Mouse (Mus musculus) 3T3-L1 (cell line): ENCODE measurements at regions not wholly inside any gene's neighbourhood (a gene's known extent, or its start where the extent isn't known, plus 50 kb on each side); places are given as distances from the start of the nearest gene placed in this dataset.
"Not testable (repeated sequence)": the region's sequence is repeated elsewhere in the genome, so short reads cannot be mapped to it uniquely, and the experiment has no call there.

Source experiments
- DNase-seq: peaks from one replicate; pipeline ENCODE4 v3.0.0-alpha.2; 2015; ENCODE audit warnings: low read depth, low spot score

DNA sequence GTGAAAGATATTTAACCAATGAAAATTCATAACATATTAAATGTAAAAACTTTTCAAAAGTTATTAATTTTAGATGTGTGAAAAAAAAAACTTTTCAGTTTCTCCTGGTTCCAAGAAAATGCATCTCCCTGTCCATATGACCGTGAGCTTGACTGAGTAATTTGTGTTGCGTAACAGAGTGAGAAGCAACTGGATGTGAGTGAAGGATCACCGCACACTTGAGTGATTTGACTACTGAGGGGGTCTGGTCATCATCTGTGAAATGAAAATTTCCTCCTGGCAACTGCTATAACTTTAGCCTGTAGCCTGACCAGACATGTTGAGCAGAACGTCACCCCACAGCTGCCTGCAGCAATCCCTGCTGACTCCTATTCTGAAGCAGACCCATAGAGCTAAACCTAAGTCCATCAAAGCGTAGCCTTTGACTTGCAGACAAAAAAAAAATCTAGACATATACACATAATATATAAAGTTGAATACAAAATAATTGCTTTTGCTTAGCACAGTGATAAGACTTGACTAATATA is 461.2 kb downstream of the Brinp3 start:
- DNase-seq, result peak; percentile 2

DNA sequence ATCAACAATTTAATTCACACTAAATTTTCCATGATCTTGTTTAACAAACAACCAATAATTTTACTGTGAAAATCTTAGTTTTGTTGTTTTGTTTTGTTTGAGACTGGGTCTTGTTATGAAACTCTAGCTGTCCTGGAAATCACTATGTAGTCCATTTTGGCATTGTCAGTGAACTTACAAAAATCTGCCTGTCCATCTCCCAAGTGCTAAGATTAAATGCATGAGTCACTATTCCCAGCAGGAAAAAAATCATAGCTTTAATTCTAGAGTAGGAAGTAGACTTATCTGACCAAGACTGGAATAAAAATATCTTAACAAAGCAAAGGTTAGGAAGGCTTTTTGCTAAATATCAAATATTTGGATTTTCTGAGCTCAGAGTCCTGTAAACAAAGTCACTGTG is 461.8 kb downstream of the Brinp3 start:
- peak; percentile 54 for DNase-seq

DNA sequence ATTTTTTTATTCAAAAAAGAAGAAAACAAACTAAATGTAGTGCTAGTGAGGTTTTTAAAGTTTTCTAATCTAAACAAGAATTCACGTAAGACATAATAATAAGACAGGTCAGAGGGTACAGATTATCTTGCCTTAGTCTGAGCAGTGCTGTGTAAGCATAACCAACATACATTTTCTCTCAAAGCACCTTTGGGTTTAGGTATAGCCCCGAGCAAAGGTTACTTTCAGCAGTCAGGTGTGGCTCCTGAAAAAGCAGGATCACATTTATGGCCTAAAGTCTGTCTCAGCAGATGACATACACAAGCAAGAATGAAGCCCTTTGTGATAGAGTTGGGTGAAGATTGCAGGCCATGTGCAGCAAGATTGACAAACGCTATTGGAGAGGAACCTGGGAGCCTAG is 465.9 kb downstream of the Brinp3 start:
- DNase-seq, result no peak

DNA sequence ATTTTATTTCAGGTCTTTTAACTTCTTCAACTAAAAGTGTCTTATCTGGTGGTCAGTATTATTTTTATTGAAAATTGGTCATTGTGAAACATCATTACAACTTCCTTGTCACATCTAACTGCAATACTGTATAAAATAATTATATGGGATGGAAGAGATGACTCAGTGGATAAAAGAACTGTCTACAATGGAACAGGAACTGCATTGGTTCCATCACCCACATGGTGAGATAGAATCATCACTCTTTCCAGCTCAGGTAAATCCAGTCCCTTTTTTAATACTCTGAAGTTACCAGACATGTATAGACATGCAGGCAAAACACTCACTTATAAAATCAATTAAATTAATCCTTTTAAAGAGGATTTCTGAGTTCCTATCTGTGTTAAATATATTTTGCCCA is 473.0 kb downstream of the Brinp3 start:
- DNase-seq, result no peak

DNA sequence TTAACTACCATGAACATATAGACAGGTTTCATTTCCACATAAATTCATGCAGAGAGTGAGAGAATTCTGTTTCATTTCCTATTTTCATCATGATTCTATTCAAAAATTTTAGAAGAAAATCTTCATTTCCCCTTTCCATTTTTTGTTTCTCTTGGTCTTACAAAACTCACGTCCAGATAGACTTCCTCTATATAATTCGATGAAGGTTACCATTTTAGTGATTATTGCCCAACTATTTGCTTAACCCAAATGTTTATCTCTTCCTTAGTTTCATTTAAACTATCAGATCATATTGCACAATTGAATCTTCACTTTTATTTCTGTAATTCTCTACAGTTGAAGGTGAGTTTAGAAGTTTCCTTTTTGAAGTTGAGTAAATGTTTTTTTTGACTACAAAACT is 473.4 kb downstream of the Brinp3 start:
- no peak for DNase-seq

DNA sequence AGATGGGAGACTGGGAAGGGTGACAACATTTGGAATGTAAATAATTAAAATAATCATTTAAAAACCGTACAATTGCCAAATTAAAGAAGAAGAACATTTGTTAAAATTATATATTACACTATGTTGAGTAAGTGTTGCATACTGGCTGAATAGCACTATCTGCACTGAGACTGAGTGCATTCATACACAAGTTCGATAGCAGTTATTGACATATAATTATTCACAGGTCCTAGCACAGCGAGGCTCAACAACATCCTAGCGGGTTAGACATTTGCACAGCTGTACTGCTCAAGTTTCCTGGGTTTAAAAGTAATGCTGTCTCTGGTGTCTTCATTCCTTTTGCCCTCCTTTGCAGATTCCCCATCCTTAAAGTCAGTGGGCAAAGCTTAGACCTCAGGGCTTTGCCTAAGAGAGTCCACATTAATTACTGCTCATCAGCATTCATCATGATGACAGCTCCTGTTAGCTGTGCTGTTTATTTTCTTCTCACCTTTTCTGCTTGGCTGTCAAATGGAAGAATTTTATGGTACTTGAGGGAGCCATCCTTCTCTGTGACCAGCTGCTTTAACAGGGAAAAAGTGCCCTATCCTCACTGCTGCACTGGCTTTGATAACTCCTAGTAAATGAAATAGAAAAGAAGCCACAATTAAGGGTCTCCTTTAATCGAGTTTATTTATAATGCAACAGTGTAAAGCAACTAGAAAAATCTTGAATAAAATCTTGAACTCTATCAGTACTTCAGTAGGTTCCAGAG is 489.1 kb downstream of the Brinp3 start:
- DNase-seq, result no peak

DNA sequence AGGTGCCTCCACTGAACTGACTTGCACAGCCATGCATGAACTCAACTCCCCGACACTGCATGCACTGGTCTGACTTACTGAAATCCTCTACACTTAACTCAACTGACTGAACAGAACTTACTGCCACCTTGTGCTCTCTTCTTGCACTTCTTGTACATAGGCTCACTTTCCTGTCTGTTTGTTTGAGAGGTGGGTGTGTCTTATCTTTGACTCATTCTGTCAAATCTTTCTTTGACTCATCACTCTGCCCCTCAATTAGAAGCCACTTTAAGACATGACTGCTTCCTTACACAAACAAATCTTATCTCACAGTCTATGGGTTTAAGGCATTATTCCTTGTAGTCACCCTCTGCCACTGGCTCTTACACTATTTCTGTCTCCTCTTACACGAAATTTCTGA is 505.5 kb downstream of the Brinp3 start:
- peak; percentile 38 for DNase-seq

DNA sequence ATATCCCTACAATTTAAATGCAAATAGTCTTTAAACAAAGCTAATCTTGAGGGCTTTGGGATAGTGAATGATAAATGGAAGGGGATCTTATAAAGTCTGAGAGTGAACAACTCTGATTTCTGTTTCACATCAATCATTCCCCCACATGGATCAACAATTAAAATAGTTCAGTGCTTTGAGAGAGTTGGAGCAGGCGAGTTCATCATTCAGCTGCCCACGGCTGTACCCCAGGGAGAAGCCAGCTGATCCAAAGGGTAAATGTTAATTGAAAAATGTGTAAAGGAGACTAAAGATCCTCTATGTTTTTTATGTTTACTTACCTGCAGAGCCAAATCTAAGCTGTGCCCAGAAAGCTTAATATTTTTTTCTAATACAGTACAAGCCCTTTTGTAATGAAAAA is 553.2 kb downstream of the Brinp3 start:
- DNase-seq, result no peak

DNA sequence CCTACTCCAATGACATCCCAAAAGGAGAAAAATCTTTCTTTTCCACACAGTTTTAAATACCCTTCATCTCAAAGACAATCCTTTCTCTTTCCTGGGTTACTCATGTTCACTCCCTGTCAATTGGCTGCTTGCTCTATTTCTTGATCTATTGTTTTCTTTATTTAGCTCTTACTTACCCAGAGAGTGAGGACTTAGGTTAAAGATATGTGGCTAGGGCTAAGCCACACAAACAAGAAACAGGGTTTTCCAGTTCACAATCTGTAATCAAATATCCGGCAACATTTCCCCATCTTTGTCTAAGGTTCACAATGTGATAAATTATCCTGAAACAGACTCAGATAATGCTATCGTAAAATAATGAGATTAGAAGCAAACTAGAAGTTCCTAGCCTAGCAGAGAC is 563.9 kb downstream of the Brinp3 start:
- DNase-seq, result no peak

DNA sequence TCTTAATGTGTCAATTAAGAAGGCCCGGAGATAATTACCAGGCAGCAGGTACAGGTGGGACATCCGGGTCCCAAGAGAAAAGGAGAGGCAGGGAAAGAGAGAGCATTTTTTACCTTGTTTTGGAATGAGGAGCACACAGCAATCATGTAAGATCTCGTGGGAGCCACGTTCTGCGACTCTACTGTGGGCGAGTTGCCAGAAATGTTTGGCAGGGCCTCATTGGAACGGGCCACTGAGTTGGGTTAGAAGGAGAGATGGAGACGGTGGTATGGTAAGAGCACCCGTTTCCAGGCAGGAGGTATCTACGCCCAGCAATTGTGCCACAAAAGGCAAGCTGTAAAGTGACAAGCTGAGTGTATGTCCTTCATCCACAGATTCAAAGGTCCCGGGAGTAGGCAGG is 579.6 kb downstream of the Brinp3 start:
- DNase-seq, result no peak

DNA sequence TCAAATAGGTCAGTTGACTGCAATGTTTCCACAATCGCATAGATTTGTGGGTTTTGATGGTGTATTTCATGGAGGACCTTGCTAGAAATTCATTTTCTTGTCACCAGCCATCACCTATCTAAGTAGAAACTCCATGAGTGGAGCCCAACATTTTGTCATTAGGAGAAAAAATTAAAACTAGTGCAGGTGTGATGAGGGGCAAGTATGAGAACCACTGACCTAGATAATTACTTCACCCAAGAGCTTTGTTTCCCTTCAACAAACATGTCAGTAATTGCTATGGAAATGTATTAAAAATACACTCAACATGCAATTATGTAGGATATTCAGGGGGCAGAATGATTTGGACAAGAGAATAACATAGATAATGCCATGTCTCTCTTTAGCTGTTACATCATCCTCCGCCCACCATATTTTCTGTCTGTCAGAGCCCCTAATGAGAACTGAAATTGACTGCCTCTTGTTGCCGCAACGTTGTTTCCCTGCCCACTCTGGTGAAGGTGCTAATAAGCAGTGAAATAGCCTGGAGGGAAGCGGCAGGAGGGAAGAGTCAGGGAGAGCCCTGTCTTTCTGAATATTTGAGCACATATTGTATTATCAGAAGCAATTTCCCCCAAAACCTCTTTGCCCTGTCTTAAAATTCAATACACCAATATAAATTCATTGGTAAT is 589.7 kb downstream of the Brinp3 start:
- DNase-seq, result no peak

DNA sequence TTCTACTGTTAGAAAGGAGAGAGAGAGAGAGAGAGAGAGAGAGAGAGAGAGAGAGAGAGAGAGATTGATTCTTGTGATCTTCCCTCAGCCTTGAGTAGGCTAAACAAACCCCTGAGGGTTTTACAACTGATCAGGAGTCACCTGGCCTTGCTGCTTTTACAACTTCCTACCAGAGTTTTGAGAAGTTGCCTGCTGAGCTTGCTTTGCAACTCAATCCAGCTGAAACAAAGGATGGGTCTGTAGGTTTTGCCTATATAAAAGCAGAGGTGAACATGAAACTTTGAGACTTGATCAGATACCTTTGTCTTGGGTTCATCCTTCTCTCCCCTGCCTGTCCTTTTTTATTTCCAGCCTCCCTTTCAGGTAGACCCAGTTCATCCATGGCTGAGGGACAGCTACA is 631.0 kb downstream of the Brinp3 start:
- DNase-seq, result no peak

DNA sequence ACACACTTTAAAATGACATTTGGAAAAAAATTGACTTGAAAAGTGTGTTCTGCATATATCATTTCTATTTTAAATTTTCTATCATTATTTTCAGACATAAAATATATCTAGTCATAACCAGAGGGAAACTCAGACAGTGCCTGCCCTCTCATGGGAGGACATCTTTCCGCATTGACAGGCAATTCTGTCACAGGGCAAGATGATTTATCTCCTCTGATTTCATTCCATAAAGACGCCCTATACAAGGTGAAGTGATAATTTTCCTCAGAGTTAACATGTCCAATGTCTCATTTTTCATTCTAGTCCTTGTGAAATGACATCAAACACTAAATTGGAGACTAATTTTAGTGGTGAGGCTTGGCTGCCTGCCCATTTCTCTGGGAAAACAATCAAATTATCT is 643.6 kb downstream of the Brinp3 start:
- no peak for DNase-seq

DNA sequence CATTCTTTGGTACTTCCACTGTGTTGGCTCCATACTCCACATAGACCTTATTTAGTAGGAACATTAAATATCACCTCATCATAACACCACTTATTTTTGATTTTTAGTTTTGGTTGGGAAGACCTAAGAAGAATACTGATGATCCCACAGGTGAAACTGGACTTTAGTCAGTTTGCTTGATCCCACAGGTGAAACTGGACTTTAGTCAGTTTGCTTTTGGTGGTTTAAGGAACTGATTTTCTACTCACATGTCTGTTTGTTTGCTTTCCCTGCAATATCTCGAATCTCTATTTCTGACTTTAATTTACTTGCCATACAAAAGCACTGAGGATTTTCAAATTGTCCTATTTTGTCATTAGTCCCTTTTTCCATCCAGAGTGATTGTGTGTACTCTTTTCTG is 680.8 kb downstream of the Brinp3 start:
- DNase-seq, result no peak

DNA sequence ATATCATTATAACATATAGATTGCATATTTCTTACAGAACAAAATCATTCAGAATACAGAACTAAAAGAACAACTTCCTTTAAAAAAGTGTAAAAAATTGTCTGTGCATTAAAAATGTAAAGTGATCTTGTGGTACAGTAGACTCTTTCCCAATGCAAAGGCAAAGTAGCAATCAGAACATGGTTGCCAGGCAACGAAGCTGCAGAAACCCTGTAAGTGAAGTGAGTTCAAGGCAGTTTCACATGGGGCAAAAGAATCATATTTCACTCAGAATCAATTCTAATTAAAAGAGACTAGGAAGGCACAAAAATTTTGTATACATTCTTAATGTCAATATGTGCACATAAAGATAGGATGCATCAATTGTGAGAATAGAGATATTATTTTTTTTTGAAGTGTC is 692.2 kb downstream of the Brinp3 start:
- DNase-seq, result no peak

DNA sequence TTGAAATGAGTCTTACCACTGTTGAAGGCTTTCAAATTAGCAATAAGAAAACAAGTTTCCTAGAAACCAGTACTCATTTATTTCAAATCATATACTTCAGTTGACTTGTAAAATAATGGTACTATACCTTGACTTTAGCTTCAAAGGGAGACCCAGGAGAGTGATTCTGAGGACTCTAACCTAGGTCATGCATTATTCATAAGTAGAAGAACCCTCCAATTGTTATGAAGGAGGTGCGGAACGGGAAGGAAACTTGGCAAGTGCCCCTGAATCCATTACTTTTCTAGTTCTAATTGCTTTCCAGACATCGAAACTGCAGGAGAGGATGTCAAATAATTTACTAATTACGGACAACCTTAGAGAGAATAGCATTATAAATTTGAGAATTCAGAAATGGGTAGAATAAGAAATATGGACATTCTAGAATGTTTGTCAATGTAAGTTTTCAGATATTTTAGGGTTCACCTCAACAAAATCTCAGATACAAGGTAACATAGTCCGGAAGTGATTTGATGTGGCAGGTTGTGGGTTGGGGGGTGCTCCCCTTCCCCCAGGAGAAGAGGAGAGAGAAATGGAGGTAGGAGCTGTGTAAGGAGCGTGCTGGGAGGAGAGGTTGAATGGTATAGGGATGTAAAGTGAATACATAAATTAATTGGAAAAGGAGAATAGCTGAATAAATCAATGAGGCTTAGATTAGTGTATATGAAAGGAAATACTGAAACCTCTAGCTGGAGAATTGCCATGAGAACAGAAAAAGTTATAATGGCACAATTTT is 692.9 kb downstream of the Brinp3 start:
- DNase-seq, result no peak

DNA sequence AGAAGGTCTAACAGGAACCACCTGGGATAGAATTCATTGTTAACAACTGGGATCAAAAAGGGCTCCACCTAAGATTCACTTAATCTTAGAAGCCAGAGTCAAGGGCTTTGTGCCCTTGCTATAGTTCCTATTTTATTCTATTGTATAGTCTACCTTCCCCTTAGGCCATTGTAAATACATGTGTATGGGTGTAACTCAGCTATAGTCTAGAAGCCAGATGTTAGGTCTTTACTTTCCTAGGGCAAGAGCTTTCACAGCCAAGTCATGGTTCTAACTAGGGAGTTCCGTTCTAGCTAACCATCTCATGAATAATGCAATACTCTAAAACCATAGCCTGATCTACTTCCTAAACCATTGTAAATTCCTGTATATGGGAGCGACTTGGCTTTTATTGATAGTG is 705.4 kb downstream of the Brinp3 start:
- not testable (repeated sequence) for DNase-seq

DNA sequence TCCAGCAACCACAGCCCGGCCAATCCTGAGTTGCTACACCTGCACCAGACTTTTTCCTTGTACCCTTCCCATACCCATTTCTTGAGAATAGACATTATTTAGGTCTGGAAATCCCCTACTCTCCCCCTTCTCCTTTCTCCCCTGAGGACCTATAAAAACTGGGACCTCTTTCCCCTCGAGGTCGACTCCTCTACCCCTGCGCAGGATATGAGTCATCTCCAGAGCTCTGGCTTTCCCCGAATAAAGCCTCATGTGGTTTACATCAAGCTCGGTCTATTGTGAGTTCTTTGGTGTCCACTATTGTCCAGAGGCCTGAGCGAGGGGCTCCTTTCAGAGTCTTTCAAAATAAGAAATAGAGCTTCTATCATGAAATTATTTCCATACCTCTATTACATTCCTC is 720.3 kb downstream of the Brinp3 start:
- DNase-seq, result peak; percentile 25

DNA sequence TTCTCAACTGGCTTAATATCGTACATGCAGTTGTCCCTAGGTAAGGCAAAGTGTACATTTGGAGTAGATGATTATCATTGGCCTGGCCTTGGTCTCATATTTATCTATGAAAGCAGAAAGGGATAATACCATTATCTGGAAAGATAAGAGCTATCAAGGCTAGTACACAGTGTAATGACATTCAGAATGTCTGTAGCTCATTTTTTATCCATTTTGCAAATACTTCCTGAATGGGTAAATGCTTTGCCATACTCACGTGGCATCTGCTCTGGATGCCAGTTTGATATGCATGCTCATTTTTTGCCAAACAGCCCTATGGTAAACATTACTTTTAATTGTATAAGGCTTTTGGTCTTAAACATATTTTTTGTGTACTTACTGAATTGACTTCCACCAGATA is 723.4 kb downstream of the Brinp3 start:
- no peak for DNase-seq

DNA sequence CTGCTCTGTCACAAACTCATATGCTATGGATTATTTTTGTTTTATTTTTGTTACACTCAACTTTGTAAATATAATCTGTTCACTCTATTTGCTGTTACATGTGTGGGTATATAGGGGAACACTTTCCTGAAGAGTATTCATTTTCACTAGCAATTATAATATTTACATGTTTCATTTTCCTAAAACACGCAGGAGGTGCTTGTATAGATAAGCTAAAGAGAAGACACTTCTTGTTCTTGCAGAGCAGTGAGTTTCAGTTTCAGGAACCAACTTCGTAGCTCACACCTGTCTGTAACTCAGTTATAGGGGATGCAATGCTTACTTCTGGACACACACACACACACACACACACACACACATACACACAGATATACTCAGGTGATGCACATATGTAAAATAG is 724.9 kb downstream of the Brinp3 start:
- DNase-seq, result no peak

DNA sequence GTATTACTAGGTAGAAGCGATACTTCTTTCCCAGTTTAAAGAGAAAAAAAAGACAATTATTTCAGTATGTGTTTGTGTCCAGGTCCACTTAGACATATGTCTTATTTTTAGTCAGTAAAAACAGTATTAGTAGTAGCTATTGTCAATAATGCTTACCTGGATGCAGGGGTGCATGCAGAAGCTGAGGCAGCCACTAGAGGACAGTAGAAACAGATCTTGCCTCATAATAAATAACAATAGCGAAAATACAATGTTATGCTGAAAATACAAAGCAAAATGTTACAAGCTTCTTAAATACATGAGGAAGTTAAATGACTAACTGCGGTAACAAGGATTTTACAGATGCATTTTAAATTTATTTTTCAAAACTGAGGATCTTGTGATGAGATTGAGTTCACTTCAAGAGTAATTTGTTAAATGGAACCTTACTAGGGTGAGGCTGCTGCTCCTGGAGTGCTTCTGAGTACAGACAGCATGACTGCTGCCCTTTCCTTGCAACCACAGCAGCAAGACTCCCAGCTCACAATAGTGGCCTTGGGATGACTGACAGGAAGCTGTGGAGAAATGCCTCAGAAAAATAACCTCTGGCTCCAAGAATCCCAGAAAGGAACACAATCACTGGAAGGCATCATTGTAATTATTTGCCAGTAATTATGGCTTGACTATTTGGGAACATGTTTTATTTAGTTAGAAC is 728.8 kb downstream of the Brinp3 start:
- no peak for DNase-seq

DNA sequence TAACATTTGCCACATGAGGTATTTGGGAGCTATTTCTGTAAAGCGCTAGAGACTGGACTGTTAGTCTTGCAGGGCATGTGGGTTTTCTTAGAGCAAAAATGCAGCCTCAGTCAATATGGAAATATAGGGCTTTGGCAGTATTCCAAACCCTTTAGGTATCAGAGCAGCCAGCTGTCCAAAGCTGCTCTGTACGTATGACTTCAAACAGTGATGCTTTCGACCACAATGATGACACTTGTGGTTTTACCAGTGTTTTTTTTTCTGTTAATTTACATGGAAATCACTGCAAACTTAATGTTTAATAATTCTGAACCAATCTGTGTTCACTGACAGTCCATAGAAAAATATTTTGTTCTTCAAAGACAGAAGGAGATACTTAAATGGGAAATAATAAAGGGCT is 743.0 kb downstream of the Brinp3 start:
- DNase-seq, result no peak
